Mouse (Mus musculus): ENCODE measurements around the gene Bcl11a.

- TF ChIP-seq POLR2A (IDR thresholded peaks at IDR 0.05; ENCODE audit: insufficient read depth, low read depth, low read length) (peak; percentile 48; the same call in 1 of the 2 replicates), CTCF (IDR thresholded peaks at IDR 0.05; ENCODE audit: insufficient read depth, low read depth, low read length) (no peak)
Measured at GRCm38 (mm10) chr11:24076127-24076650, 1.7 kb upstream of the Bcl11a start.
